Mouse (Mus musculus) ES-Bruce4 (cell line): ENCODE data around the gene Tiam1. TPM values are rescaled to one million over a fixed set of nuclear protein-coding genes. Genes with fewer than 3 reads are reported as not detected.

Source experiments
- H3K27ac ChIP-seq: 2 replicates; pipeline ENCODE4 v1.5.1; 2012; ENCODE audit warnings: low read length, inconsistent platforms; ENCODE audit not compliant: insufficient read depth
- H3K27me3 ChIP-seq: 2 replicates; pipeline ENCODE4 v1.6.1; 2012; ENCODE audit warnings: mild to moderate bottlenecking, low read length, inconsistent platforms; ENCODE audit not compliant: control insufficient read depth, poor library complexity, insufficient read depth, severe bottlenecking
- H3K36me3 ChIP-seq: 2 replicates; pipeline ENCODE4 v1.6.1; 2012; ENCODE audit warnings: inconsistent platforms, mild to moderate bottlenecking, low read length, moderate library complexity; ENCODE audit not compliant: control insufficient read depth, poor library complexity, insufficient read depth, severe bottlenecking
- H3K4me1 ChIP-seq: one replicate; pipeline ENCODE4 v1.8.1; 2011; ENCODE audit warnings: low read length; ENCODE audit not compliant: control insufficient read depth, insufficient read depth
- H3K4me3 ChIP-seq: 2 replicates; pipeline ENCODE4 v1.5.1; 2011; ENCODE audit warnings: low read depth, mild to moderate bottlenecking, low read length
- H3K9ac ChIP-seq: 2 replicates; pipeline ENCODE4 v1.6.1; 2012; ENCODE audit warnings: low read depth, mild to moderate bottlenecking, inconsistent platforms; ENCODE audit not compliant: poor library complexity, severe bottlenecking
- H3K9me3 ChIP-seq: replicated peaks from 2 replicates; pipeline ENCODE4 v1.6.1; 2012; ENCODE audit warnings: mild to moderate bottlenecking, low read length, inconsistent platforms; ENCODE audit not compliant: control insufficient read depth, poor library complexity, insufficient read depth, severe bottlenecking
- CTCF ChIP-seq: IDR thresholded peaks from one replicate; pipeline ENCODE4 v1.8.1; 2011; ENCODE audit warnings: low read depth, low read length
- EP300 ChIP-seq: IDR thresholded peaks from 2 replicates; pipeline ENCODE4 v1.6.1; 2011; ENCODE audit warnings: low read depth, low read length; ENCODE audit not compliant: insufficient read depth
- POLR2A ChIP-seq: IDR thresholded peaks from one replicate; pipeline ENCODE4 v1.8.1; 2011; ENCODE audit warnings: low read length; ENCODE audit not compliant: insufficient read depth
- polyA plus RNA-seq: library from polyadenylated mRNA; stranded (reverse); fragments of >200 nt; gene quantifications from 2 replicates; pipeline ENCODE4 v1.2.4, GENCODE M21; 2011; ENCODE audit warnings: low read depth; ENCODE audit not compliant: missing spikeins, insufficient read depth, insufficient read length

Gene Tiam1
- polyA plus RNA-seq, 1 experiment, result 24.4 TPM

DNA sequence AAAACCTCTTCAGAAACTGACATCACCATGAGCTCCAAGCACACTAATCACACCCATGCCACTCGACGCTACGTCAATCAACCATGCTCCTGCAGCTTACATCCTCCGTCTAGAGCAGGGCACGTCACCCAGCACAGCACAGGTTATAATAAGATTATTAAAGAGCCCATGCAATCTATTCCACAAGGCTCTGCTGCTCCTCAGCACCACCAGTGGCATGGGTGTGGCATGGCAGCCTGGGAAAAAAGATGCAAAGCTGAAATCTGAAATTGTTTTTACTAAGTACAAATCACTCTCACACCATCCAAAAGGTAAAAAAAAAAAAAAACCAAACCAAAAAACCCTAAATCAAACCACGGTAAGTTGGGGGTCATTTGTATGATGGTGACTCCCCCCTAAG lies 135.1 kb downstream of the Tiam1 start:
- no peaks in the 10 kb centered on the region for H3K9me3 ChIP-seq
- no peak overlapping the region for H3K27ac ChIP-seq
- H3K27me3 ChIP-seq, result no peaks in the 10 kb centered on the region
- H3K4me3 ChIP-seq, result no peak overlapping the region
- no peak overlapping the region for H3K9ac ChIP-seq
- H3K36me3 ChIP-seq, result no peaks in the 10 kb centered on the region
- TF ChIP-seq CTCF, result no peak
- TF ChIP-seq EP300, result no peak
- no peak for TF ChIP-seq POLR2A
- no peaks in the 10 kb centered on the region for H3K4me1 ChIP-seq

DNA sequence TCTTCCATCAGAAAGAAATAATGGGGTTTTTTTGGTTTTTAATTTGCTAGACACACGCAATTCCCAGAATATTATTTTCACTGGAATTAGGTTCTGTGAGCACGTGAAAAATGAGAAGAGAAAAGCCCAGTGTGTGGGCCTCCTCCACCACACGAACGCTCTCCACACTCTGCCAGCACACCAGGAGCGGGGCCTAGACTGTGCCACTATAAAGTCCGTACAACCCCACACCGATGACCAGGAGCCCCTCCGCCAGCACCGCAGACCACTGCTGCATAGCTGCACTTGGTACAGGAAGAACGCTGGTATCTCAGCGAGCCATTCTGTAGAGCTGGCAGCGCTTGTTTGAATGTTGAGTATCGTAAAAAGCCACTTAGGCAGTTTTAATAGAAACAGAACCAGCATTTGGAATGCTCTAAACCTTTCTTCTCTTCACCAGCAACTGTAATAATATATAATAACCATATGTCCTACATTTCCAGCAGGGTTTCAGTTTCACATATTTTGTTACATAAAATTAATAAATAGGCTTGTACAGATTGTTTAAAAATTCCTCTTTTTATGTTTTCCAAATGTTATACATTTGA lies 136.1 kb downstream of the Tiam1 start:
- TF ChIP-seq POLR2A (no peak), CTCF (no peak), EP300 (no peak)
- H3K9me3 ChIP-seq, result no peaks in the 10 kb centered on the region
- no peaks in the 10 kb centered on the region for H3K36me3 ChIP-seq
- H3K4me1 ChIP-seq, result no peaks in the 10 kb centered on the region
- H3K9ac ChIP-seq, result no peak overlapping the region
- H3K27me3 ChIP-seq, result no peaks in the 10 kb centered on the region
- no peak overlapping the region for H3K27ac ChIP-seq
- no peak overlapping the region for H3K4me3 ChIP-seq

DNA sequence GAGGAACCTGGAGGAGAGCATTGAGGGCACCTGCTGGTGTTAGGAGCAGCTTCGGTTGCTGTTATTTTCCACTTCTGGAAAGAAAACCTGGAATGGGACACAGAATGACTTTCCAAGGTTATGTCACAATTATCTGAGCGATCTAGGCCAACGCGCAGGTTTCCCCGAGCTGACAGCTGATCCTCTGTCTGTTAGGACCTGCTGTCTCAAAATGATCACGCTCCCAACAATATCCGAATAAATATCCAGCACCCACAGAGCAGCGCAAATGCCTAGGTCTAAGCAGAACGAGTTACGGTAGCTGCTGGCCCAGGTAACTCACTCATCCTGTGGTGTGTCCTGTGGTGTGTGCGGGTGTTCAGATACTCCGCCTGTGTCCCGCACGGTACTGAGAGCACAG lies 140.0 kb downstream of the Tiam1 start:
- Histone ChIP-seq H3K27ac (no peak overlapping the region), H3K4me1 (no peaks in the 10 kb centered on the region), H3K9ac (no peak overlapping the region), H3K9me3 (peaks cover 16% of the 10 kb centered on the region), H3K27me3 (no peaks in the 10 kb centered on the region), H3K36me3 (no peaks in the 10 kb centered on the region), H3K4me3 (no peak overlapping the region)
- TF ChIP-seq POLR2A, result no peak

DNA sequence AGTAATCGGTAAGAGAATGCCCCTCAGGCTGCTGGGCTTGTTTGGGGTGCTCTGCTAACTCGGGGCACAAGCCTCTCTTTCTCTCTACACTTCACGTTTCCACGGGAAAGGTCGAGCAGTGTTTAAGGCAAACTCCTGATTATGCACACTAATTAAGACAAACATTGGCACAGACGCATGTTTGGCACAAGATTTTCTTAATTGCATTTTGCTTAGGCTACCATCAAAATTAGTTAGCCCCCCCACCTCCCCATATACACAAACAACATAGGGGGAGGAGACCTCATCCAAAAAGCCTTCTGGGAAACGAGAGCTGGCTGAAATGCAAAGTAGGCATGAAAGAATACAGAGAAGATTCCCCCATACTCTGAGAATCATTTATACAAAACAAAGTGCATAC lies 148.4 kb downstream of the Tiam1 start:
- H3K36me3 ChIP-seq, result no peaks in the 10 kb centered on the region
- no peak overlapping the region for H3K4me3 ChIP-seq
- no peaks in the 10 kb centered on the region for H3K27me3 ChIP-seq
- peaks cover 29% of the 10 kb centered on the region for H3K9me3 ChIP-seq
- H3K27ac ChIP-seq, result no peak overlapping the region
- H3K4me1 ChIP-seq, result peaks cover 2% of the 10 kb centered on the region
- H3K9ac ChIP-seq, result no peak overlapping the region
- no peak for TF ChIP-seq EP300
- no peak for TF ChIP-seq POLR2A
- no peak for TF ChIP-seq CTCF

DNA sequence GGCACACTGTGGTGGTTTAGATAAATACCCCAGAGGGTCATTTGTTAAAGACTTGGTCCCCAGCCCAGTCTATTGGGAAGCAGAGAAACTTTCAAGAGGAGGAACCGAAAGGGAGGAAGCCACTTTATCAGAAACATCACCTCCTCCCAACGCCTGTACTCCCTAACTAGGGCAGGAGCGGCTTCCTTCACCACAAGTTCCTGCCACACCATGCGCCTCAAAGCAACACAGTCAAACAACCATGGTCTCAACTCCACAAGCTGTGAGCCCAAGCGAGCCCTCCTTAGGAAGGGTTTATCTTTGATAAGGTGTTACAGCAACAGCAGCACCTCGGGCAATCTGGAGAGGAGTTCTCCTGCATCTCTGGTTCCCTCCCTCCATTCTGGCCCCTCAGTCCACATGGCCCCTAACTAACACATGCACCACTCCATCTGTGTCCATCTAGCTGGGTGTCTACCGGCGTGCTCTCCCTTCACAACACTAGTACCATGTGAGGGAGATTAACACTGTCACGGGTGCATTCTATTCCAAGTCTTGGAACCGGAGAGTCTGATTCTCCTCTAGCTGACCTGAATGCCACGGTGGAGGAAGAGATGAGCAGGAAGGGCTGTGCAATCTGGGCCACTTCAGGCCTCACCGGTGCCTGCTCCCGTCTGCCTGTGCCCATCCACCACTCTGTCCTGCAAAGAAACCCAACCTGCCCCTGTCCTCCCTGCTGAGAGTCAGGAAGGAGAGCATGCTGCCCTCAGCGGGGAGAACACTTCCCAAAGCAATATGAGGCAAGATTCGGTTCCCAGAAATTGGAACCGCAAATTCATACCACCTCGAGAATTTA lies 149.4 kb downstream of the Tiam1 start:
- Histone ChIP-seq H3K27ac (no peak overlapping the region), H3K9me3 (peaks cover 19% of the 10 kb centered on the region), H3K4me3 (no peak overlapping the region), H3K4me1 (peaks cover 2% of the 10 kb centered on the region), H3K27me3 (no peaks in the 10 kb centered on the region), H3K9ac (no peak overlapping the region), H3K36me3 (no peaks in the 10 kb centered on the region)
- no peak for TF ChIP-seq CTCF
- TF ChIP-seq POLR2A, result no peak
- TF ChIP-seq EP300, result no peak

DNA sequence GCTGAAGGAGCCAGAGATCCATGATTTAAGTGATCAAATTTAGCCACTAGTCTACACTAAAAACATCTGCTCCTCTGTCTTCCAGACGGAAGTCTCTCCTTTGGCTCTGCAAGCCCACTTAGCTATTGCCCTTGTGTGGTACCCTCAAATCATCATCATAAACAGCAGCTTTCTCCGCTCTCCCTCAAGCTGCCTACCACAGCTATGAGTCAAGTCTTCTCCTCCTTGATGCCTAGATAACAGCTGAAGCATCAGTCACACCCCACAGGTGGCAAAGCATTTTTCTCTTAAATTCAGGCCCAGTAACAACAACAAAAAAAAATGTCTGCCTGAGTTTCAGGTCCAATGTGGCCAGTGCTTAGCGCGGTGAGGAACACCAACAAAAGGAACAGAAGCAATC lies 150.1 kb downstream of the Tiam1 start:
- Histone ChIP-seq H3K4me3 (no peak overlapping the region), H3K27me3 (no peaks in the 10 kb centered on the region), H3K9ac (no peak overlapping the region), H3K4me1 (peaks cover 2% of the 10 kb centered on the region), H3K36me3 (no peaks in the 10 kb centered on the region), H3K27ac (no peak overlapping the region), H3K9me3 (peaks cover 18% of the 10 kb centered on the region)
- TF ChIP-seq POLR2A, result no peak
- no peak for TF ChIP-seq EP300
- no peak for TF ChIP-seq CTCF
